In the genomic region with DNA sequence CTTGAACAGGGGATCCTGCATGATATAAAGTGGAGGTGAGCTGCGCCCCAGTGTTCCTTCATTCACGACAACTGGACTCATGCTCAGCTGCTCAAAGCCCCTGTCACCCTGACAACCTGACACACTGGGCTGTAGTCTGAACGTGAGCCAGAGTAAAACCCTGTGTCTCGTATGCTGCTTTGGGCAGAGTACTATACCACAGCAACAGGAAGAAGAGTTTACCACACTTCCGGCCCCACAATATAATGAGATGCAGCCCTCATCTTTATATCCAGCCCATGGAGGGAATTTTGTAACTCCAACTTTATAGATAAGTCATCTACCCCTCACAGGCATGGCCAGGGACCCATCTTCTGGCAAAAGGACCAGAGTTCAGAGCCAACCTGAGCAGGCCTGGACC, we compare ENCODE assay signal across 22 mouse cellular contexts. TPM values are rescaled to one million over a fixed set of nuclear protein-coding genes. Genes with fewer than 3 reads are reported as not detected.
DNase-seq lines count a peak whose midpoint lies in the region; ATAC-seq and TF ChIP-seq lines count a peak whose summit lies in the region.
"Had no signal": no experiment of that assay in that cellular context is flagged by ENCODE, and none has a peak within 500 bp of the region (broad histone marks: within the 10 kb centered on the region; RNA-seq: fewer than 3 reads in every experiment).

No protein-coding gene starts in this region.

- peak overlapping the region; percentile 95 for H3K4me2 ChIP-seq in liver, embryonic 12.5 days
- H3K4me2 ChIP-seq: forebrain, embryonic 12.5 days; heart, embryonic 12.5 days had no signal

- H3K4me3 ChIP-seq in liver, embryonic 12.5 days, result 0 out of 2 replicates have a peak overlapping the region, but pooled peaks have one; percentile 92
- peak overlapping the region; percentile 11 for H3K4me3 ChIP-seq in bone marrow, adult 2 months (replicated peaks; ENCODE audit: control insufficient read depth, low read depth, low read length)
- H3K4me3 ChIP-seq: forebrain, embryonic 12.5 days; heart, embryonic 12.5 days; midbrain, embryonic 10.5 days had no signal

- TF ChIP-seq POLR2A in bone marrow, adult 2 months (IDR thresholded peaks at IDR 0.05; ENCODE audit: borderline replicate concordance, control insufficient read depth, low read depth, low read length), result no peak

- 79% methylated on average over 5 of the region's 5 CpGs for WGBS in liver, embryonic 12.5 days (ENCODE audit: insufficient replicate concordance)
- 42% methylated on average over 5 of the region's 5 CpGs for WGBS in bone marrow, adult 2 months

- H3K36me3 ChIP-seq in liver, embryonic 12.5 days, result peaks cover 68% of the 10 kb centered on the region
- H3K36me3 ChIP-seq: forebrain, embryonic 12.5 days; midbrain, embryonic 10.5 days had no signal

- peaks cover 58% of the 10 kb centered on the region for H3K4me1 ChIP-seq in liver, embryonic 12.5 days
- H3K4me1 ChIP-seq in bone marrow, adult 2 months (ENCODE audit: control insufficient read depth, insufficient read depth, low read length), result peaks cover 11% of the 10 kb centered on the region

- H3K9ac ChIP-seq in liver, embryonic 12.5 days, result 0 out of 2 replicates have a peak overlapping the region, but pooled peaks have one; percentile 90
- H3K9ac ChIP-seq: forebrain, embryonic 12.5 days; heart, embryonic 12.5 days had no signal

- H3K9me3 ChIP-seq in liver, embryonic 12.5 days (replicated peaks), result no peaks in the 10 kb centered on the region
- H3K9me3 ChIP-seq: forebrain, embryonic 12.5 days; heart, embryonic 12.5 days; midbrain, embryonic 10.5 days had no signal

- no peak for ATAC-seq in liver, embryonic 12.5 days
- ATAC-seq in frontal cortex, adult (ENCODE audit: low TSS enrichment), result no peak
- ATAC-seq: hindbrain, postnatal 0 days had no signal

- H3K27me3 ChIP-seq in liver, embryonic 12.5 days (replicated peaks), result no peaks in the 10 kb centered on the region; the same call in 1 of the 2 replicates
- H3K27me3 ChIP-seq: CH12.LX had no signal

- no peak for TF ChIP-seq CTCF in bone marrow, adult 2 months (IDR thresholded peaks at IDR 0.05; ENCODE audit: control insufficient read depth, insufficient read depth, low read length)

- peak overlapping the region; percentile 100 for H3K27ac ChIP-seq in liver, embryonic 12.5 days
- peak overlapping the region; percentile 86 for H3K27ac ChIP-seq in bone marrow, adult 2 months (ENCODE audit: control insufficient read depth, insufficient read depth, low read depth, low read length, poor library complexity)
- H3K27ac ChIP-seq: forebrain, embryonic 12.5 days; hindbrain, postnatal 0 days; midbrain, embryonic 10.5 days had no signal

- no peak for DNase-seq in liver
- peak; percentile 81 for DNase-seq in CD4-positive helper T cell, adult 2 months (ENCODE audit: low read depth, low spot score)
- DNase-seq in naive thymus-derived CD4-positive, alpha-beta T cell, adult 2 months (ENCODE audit: low read depth), result peak; percentile 78
- DNase-seq in lung, postnatal 14 days, result no peak
- no peak for DNase-seq in lung, postnatal 10 days
- DNase-seq: adrenal gland, postnatal 10 days; cerebellum, adult 18-20 months; heart, postnatal 36 days; kidney, adult 9 months; layer of hippocampus, postnatal 36 days; right cerebral cortex, postnatal 25 days had no signal

RNA-seq across cellular contexts. Expression of gene Tmc8, which starts 4.8 kb away (rescaled TPM):
- polyA plus RNA-seq in liver, embryonic 12.5 days (2016; fragmentation: Nextera tagmentation; extraction: Ambion mirVana), result 19.8 and 21.6 TPM in 2 replicates
- polyA plus RNA-seq in bone marrow, adult 2 months (2011; ENCODE audit: insufficient read depth, insufficient read length, low replicate concordance, missing spikeins), result 32.6 and 51.1 TPM in 2 replicates

RNA-seq across cellular contexts. Expression of gene Tmc6, which starts 4.9 kb away (rescaled TPM):
- 55.5 and 58.2 TPM in 2 replicates for polyA plus RNA-seq in liver, embryonic 12.5 days (2016; fragmentation: Nextera tagmentation; extraction: Ambion mirVana)
- 129 and 194 TPM in 2 replicates for polyA plus RNA-seq in bone marrow, adult 2 months (2011; ENCODE audit: insufficient read depth, insufficient read length, low replicate concordance, missing spikeins)

RNA-seq across cellular contexts. Expression of gene 6030468B19Rik, which starts 20.3 kb away (rescaled TPM):
- polyA plus RNA-seq in liver, embryonic 12.5 days (2016; fragmentation: Nextera tagmentation; extraction: Ambion mirVana), result 97.6 and 97.7 TPM in 2 replicates
- polyA plus RNA-seq in bone marrow, adult 2 months (2011; ENCODE audit: insufficient read depth, insufficient read length, low replicate concordance, missing spikeins), result 13.5 and 16.7 TPM in 2 replicates
- polyA plus RNA-seq: embryonic facial prominence, embryonic 14.5 days; forebrain, embryonic 12.5 days; hindbrain, postnatal 0 days; liver, adult 2 months; neural tube, embryonic 14.5 days had no signal

RNA-seq across cellular contexts. Expression of gene Gm20708, which starts 32.4 kb away (rescaled TPM):
- 0.23 and 0.27 TPM in 2 replicates for polyA plus RNA-seq in liver, embryonic 12.5 days (2016; fragmentation: Nextera tagmentation; extraction: Ambion mirVana)
- 9.5 and 12.3 TPM in 2 replicates for polyA plus RNA-seq in bone marrow, adult 2 months (2011; ENCODE audit: insufficient read depth, insufficient read length, low replicate concordance, missing spikeins)

RNA-seq across cellular contexts. Expression of gene Syngr2, which starts 32.4 kb away (rescaled TPM):
- polyA plus RNA-seq in liver, embryonic 12.5 days (2016; fragmentation: Nextera tagmentation; extraction: Ambion mirVana), result 61.5 and 66.4 TPM in 2 replicates
- 56.0 and 120 TPM in 2 replicates for polyA plus RNA-seq in bone marrow, adult 2 months (2011; ENCODE audit: insufficient read depth, insufficient read length, low replicate concordance, missing spikeins)

Comparison
In these comparisons a context has a peak if more than half of its experiments do, and no peak if none do; other contexts are left out.
1. DNase-seq: peak in CD4-positive helper T cell, adult 2 months (single experiment) and naive thymus-derived CD4-positive, alpha-beta T cell, adult 2 months (single experiment); none in liver (single experiment), lung, postnatal 14 days (single experiment) and lung, postnatal 10 days (single experiment).